Mouse (Mus musculus) embryo, embryonic 10.5 days (tissue): ENCODE data around the gene Ddx5.
"Not testable (repeated sequence)": the region's sequence is repeated elsewhere in the genome, so short reads cannot be mapped to it uniquely, and the experiment has no call there.

Experiments
- DNase-seq: peaks from one replicate; pipeline ENCODE4 v3.0.0-alpha.2; 2015; ENCODE audit warnings: low spot score

The Ddx5 gene

GRCm38 (mm10) chr11:106762139-106762799, 26.7 kb downstream of the Ddx5 start:
- DNase-seq = peak; percentile 52

GRCm38 (mm10) chr11:106760511-106760910, 28.5 kb downstream of the Ddx5 start:
- DNase-seq = no peak

GRCm38 (mm10) chr11:106759028-106759427, 30.0 kb downstream of the Ddx5 start:
- no peak for DNase-seq

- DNase-seq = no peak
Observed at GRCm38 (mm10) chr11:106755583-106755982, 33.4 kb downstream of the Ddx5 start.

- DNase-seq = no peak
Observed at GRCm38 (mm10) chr11:106753314-106753713, 35.7 kb downstream of the Ddx5 start.

GRCm38 (mm10) chr11:106752103-106752502, 36.9 kb downstream of the Ddx5 start:
- no peak for DNase-seq

GRCm38 (mm10) chr11:106751039-106752018, 37.7 kb downstream of the Ddx5 start, which contains the start of gene Milr1:
Gene Milr1 (plus strand): TSS chr11:106751226.
- no peak for DNase-seq

- DNase-seq = no peak
Observed at GRCm38 (mm10) chr11:106750121-106750751, 38.7 kb downstream of the Ddx5 start, which contains the start of gene Pecam1. Gene Pecam1 (minus strand): TSS chr11:106750628.

- DNase-seq = not testable (repeated sequence)
Observed at GRCm38 (mm10) chr11:106749557-106750120, 39.3 kb downstream of the Ddx5 start.

GRCm38 (mm10) chr11:106744949-106745348, 44.0 kb downstream of the Ddx5 start:
- no peak for DNase-seq

- peak; percentile 76 for DNase-seq
Observed at GRCm38 (mm10) chr11:106742388-106742841, 46.6 kb downstream of the Ddx5 start.

GRCm38 (mm10) chr11:106741826-106742225, 47.2 kb downstream of the Ddx5 start:
- DNase-seq = no peak

GRCm38 (mm10) chr11:106741232-106741631, 47.8 kb downstream of the Ddx5 start:
- DNase-seq = peak; percentile 73

- not testable (repeated sequence) for DNase-seq
Observed at GRCm38 (mm10) chr11:106740724-106741123, 48.3 kb downstream of the Ddx5 start.

- DNase-seq = no peak
Observed at GRCm38 (mm10) chr11:106739116-106739515, 49.9 kb downstream of the Ddx5 start.

- DNase-seq = peak; percentile 56
Observed at GRCm38 (mm10) chr11:106737178-106737621, 51.8 kb downstream of the Ddx5 start.

GRCm38 (mm10) chr11:106736614-106737013, 52.4 kb downstream of the Ddx5 start:
- DNase-seq = no peak

- DNase-seq = no peak
Observed at GRCm38 (mm10) chr11:106730714-106731113, 58.3 kb downstream of the Ddx5 start.
